Mouse (Mus musculus) intestine, embryonic 14.5 days (tissue): ENCODE data around the gene Poc5. TPM values are rescaled to one million over a fixed set of nuclear protein-coding genes. Genes with fewer than 3 reads are reported as not detected.

Experiments
- ATAC-seq: fragments of 200-750 bp; cut with Nextera tagmentation; replicated peaks from 2 replicates; pipeline ENCODE4 v1.8.0; 2017; ENCODE audit warnings: low read depth, moderate number of reproducible peaks, moderate TSS enrichment, moderate library complexity; ENCODE audit not compliant: low FRiP score, low TSS enrichment
- DNase-seq: peaks from one replicate; pipeline ENCODE4 v3.0.0-alpha.2; 2018; ENCODE audit warnings: low spot score
- H3K27ac ChIP-seq: fragments of 300-500 bp; sonication (generic); 2 replicates; pipeline ENCODE4 v1.5.1; 2014; ENCODE audit warnings: low read depth, mild to moderate bottlenecking, control low read depth
- H3K27me3 ChIP-seq: fragments of 300-500 bp; sonication (generic); replicated peaks from 2 replicates; pipeline ENCODE4 v1.6.1; 2014; ENCODE audit warnings: low read length, control low read depth; ENCODE audit not compliant: control insufficient read depth, insufficient read depth
- H3K36me3 ChIP-seq: fragments of 300-500 bp; sonication (generic); 2 replicates; pipeline ENCODE4 v1.6.1; 2014; ENCODE audit warnings: low read length, control low read depth; ENCODE audit not compliant: control insufficient read depth, insufficient read depth
- H3K4me1 ChIP-seq: fragments of 300-500 bp; sonication (generic); replicated peaks from 2 replicates; pipeline ENCODE4 v1.6.1; 2014; ENCODE audit warnings: low read length, control low read depth, mixed read lengths; ENCODE audit not compliant: control insufficient read depth, insufficient read depth
- H3K4me2 ChIP-seq: fragments of 300-500 bp; sonication (generic); 2 replicates; pipeline ENCODE4 v1.6.1; 2014; ENCODE audit warnings: low read length
- H3K4me3 ChIP-seq: fragments of 300-500 bp; sonication (generic); 2 replicates; pipeline ENCODE4 v1.5.1; 2014; ENCODE audit warnings: low read depth, low read length, control low read depth, mixed read lengths
- H3K9ac ChIP-seq: fragments of 300-500 bp; sonication (generic); 2 replicates; pipeline ENCODE4 v1.6.1; 2014; ENCODE audit warnings: mild to moderate bottlenecking, low read length
- H3K9me3 ChIP-seq: fragments of 300-500 bp; sonication (generic); 2 replicates; pipeline ENCODE4 v1.6.1; 2016; ENCODE audit warnings: low read length, control low read depth; ENCODE audit not compliant: control insufficient read depth
- WGBS: fragments of 180-500 bp; shearing (Covaris S2); extraction: QIAGEN DNeasy Blood & Tissue Kit; methylation state at CpG from one replicate; pipeline ENCODE4 v1.1.7; 2014; 5-methylcytosine and 5-hydroxymethylcytosine counted together
- polyA plus RNA-seq: library from polyadenylated mRNA; unstranded; fragments of >200 nt; fragmentation: Nextera tagmentation; extraction: Ambion mirVana; gene quantifications from 2 replicates; pipeline ENCODE4 v1.2.1, GENCODE M21; 2014

Poc5 gene
- polyA plus RNA-seq, 1 experiment from 2014 or later, result 14.1 TPM

- WGBS, result 32% methylated on average over 5 of the region's 5 CpGs
- peak; percentile 57 for DNase-seq
These were observed 46.8 kb downstream of the Poc5 start for GRCm38 (mm10) chr13:96434899-96435331.

DNA sequence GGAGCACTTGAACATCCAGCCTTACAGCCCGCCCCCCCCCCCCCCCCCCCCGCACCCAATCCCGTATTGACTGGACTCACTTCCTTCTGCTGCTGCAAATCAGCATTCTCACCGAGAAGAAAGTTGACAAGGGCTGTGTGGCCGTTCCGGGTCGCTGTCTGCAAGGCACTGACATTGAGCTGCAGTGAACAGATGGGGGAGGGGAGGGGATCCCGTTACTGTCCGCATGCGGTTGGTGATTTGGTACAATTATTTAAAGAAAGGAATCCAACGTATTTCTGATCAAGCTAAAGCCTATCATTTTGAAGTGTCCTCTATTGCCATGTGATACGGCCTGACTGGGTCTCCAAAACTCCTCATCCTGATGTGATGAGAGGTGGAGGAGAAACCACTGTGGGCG, 47.7 kb downstream of the Poc5 start:
- DNase-seq, result no peak
- no peak overlapping the region for H3K27ac ChIP-seq
- H3K9ac ChIP-seq, result no peak overlapping the region
- H3K27me3 ChIP-seq, result no peaks in the 10 kb centered on the region
- ATAC-seq, result no peak
- H3K4me3 ChIP-seq, result no peak overlapping the region
- H3K4me2 ChIP-seq, result no peak overlapping the region
- H3K9me3 ChIP-seq, result no peaks in the 10 kb centered on the region
- no peaks in the 10 kb centered on the region for H3K36me3 ChIP-seq
- WGBS, result 40% methylated on average over 13 of the region's 13 CpGs
- H3K4me1 ChIP-seq, result peaks cover 33% of the 10 kb centered on the region

More at GRCm38 (mm10) chr13:96434899-96435331, 46.8 kb downstream of the Poc5 start:
- Histone ChIP-seq H3K9me3 (no peaks in the 10 kb centered on the region), H3K36me3 (no peaks in the 10 kb centered on the region), H3K27ac (peak overlapping the region; percentile 36; the same call in 1 of the 2 replicates), H3K4me2 (no peak overlapping the region), H3K27me3 (no peaks in the 10 kb centered on the region), H3K4me3 (no peak overlapping the region), H3K9ac (no peak overlapping the region), H3K4me1 (peaks cover 37% of the 10 kb centered on the region)
- no peak for ATAC-seq

- no peak for ATAC-seq
- Histone ChIP-seq H3K9ac (no peak overlapping the region), H3K27me3 (no peaks in the 10 kb centered on the region), H3K36me3 (no peaks in the 10 kb centered on the region), H3K4me2 (no peak overlapping the region), H3K9me3 (no peaks in the 10 kb centered on the region), H3K4me1 (peaks cover 33% of the 10 kb centered on the region), H3K27ac (no peak overlapping the region), H3K4me3 (no peak overlapping the region)
- DNase-seq, result no peak
- WGBS, result 96% methylated on average over 1 of the region's 1 CpGs
These were observed 48.8 kb downstream of the Poc5 start for GRCm38 (mm10) chr13:96436921-96437320.

DNA sequence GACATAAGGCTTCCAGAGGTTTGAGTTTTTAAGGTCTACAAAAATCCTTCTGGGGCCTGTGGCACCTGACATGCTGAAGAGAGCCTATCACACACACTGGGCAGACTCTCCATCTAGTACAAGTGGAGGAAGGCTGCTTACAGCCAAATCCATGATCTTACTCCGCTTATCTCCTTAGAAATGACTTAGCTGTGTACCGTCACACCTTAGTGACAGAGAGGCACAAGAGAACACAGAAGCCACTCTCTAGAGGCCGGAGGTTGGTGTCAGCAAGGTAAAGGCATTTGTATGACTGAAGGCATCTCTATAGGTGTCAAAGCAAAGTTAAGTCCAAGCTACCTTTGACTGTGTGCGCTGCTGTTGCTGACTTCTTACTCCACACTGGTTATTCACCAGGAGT, 52.3 kb downstream of the Poc5 start:
- Histone ChIP-seq H3K9me3 (no peaks in the 10 kb centered on the region), H3K4me1 (0 out of 2 replicates have a peak, but pooled peaks cover 6% of the 10 kb centered on the region), H3K27ac (no peak overlapping the region), H3K27me3 (no peaks in the 10 kb centered on the region), H3K4me2 (no peak overlapping the region), H3K4me3 (no peak overlapping the region), H3K9ac (no peak overlapping the region), H3K36me3 (no peaks in the 10 kb centered on the region)
- ATAC-seq (no peak), DNase-seq (no peak)
- 93% methylated on average over 4 of the region's 4 CpGs for WGBS

DNA sequence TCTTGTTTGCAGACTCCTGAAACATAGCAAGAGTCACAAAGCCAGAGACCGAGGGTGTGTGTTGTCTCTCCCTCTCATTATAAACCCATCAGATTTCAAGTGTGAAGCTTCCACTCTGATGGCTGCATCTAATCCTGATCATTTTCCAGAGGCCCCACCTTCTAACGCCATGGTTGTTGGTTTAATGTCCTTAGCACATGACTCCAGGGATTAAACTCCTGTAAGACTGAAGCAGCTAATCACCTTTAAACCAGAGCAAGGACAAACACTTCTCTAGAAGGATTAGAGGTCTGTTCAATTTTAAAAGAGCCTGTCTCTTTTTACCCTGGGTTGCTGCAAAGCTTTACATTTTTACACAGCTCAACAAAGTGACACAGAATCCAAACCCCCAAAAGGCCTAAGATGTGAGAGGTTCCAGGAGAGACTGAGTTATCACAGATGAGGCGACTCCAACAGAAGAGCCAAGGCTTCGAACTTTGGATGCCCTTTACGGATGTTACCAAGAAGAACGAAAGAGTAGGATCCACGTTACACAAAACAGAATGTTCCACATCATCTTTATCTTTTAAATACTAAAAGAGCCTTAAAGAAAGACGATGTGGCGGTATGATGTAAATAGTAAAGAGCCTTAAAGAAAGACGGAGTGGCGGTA, 62.2 kb downstream of the Poc5 start:
- Histone ChIP-seq H3K4me2 (no peak overlapping the region), H3K4me1 (no peaks in the 10 kb centered on the region), H3K27ac (0 out of 2 replicates have a peak overlapping the region, but pooled peaks have one; percentile 33), H3K4me3 (no peak overlapping the region), H3K9ac (no peak overlapping the region), H3K36me3 (no peaks in the 10 kb centered on the region), H3K9me3 (no peaks in the 10 kb centered on the region), H3K27me3 (no peaks in the 10 kb centered on the region)
- ATAC-seq, result no peak
- 56% methylated on average over 11 of the region's 11 CpGs for WGBS
- no peak for DNase-seq

- DNase-seq (no peak), ATAC-seq (no peak)
- no peaks in the 10 kb centered on the region for H3K9me3 ChIP-seq
- no peaks in the 10 kb centered on the region for H3K36me3 ChIP-seq
- H3K4me1 ChIP-seq, result no peaks in the 10 kb centered on the region
- H3K4me2 ChIP-seq, result no peak overlapping the region
- no peaks in the 10 kb centered on the region for H3K27me3 ChIP-seq
- 74% methylated on average over 7 of the region's 7 CpGs for WGBS
- H3K4me3 ChIP-seq, result no peak overlapping the region
- peak overlapping the region; percentile 54; the same call in 1 of the 2 replicates for H3K27ac ChIP-seq
- H3K9ac ChIP-seq, result no peak overlapping the region
These were observed 62.8 kb downstream of the Poc5 start for GRCm38 (mm10) chr13:96450869-96451268.

DNA sequence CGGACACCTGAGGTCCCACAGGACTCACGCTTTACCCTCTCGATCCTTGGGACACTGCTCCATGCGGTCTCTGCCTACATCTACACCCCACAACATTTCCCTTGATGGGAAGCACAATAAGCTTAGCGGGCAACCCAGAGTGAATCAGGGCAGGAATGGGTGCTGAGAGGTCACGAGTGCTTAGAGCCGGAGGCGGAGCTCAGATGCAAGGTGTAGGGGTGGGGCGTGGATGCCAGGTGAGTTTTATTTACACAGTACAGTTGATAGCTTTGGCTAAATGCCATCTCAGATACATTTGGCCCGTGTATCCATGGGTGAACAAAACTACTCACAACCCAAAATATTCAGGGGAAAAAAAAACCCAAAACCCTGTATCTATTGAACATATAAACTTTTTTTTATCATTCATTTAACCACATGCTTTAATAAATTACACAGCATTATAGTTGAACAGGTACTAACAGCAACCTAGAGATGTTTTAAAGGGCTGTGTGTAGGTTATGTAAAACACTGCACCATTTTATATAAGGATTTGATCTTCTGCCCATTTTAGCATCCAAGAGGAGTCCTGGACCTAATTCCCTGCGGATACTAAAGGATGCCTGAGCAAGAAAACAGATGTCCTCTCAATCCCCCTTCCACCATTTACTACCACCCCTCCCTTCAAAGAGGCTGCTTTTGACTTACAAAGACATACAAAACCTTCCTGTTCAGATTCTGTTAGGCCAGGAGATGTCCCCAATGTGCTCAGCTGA, 63.5 kb downstream of the Poc5 start:
- H3K4me1 ChIP-seq, result no peaks in the 10 kb centered on the region
- no peak overlapping the region for H3K9ac ChIP-seq
- H3K27me3 ChIP-seq, result no peaks in the 10 kb centered on the region
- H3K27ac ChIP-seq, result peak overlapping the region; percentile 54; the same call in 1 of the 2 replicates
- H3K4me3 ChIP-seq, result no peak overlapping the region
- 82% methylated on average over 11 of the region's 11 CpGs for WGBS
- ATAC-seq (no peak), DNase-seq (no peak)
- no peaks in the 10 kb centered on the region for H3K36me3 ChIP-seq
- H3K4me2 ChIP-seq, result no peak overlapping the region
- H3K9me3 ChIP-seq, result no peaks in the 10 kb centered on the region

DNA sequence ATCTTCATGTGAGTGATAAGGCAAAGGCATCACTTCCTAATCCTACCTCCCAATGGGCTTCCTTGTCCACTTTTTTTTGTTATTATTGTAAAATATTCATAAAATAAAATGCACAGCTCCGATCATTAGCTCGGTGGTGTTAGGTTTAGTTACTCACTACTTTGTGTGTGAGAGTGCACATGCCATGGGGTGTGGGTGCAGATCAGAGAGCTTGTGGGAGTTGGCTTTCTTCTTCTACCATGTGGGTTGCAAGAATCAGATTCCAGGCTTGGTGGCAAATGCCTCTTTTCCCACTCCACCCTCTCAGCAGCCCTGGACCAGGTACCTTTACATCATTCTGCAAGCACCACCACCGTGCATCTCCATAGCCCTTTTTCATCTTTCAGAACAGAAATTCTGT, 64.5 kb downstream of the Poc5 start:
- WGBS, result 87% methylated on average over 3 of the region's 3 CpGs
- ATAC-seq (no peak), DNase-seq (no peak)
- no peaks in the 10 kb centered on the region for H3K4me1 ChIP-seq
- no peak overlapping the region for H3K27ac ChIP-seq
- no peaks in the 10 kb centered on the region for H3K36me3 ChIP-seq
- no peaks in the 10 kb centered on the region for H3K9me3 ChIP-seq
- no peak overlapping the region for H3K9ac ChIP-seq
- no peak overlapping the region for H3K4me3 ChIP-seq
- H3K27me3 ChIP-seq, result no peaks in the 10 kb centered on the region
- no peak overlapping the region for H3K4me2 ChIP-seq
